Mouse (Mus musculus): ENCODE results near the gene Etnk1.

DNA sequence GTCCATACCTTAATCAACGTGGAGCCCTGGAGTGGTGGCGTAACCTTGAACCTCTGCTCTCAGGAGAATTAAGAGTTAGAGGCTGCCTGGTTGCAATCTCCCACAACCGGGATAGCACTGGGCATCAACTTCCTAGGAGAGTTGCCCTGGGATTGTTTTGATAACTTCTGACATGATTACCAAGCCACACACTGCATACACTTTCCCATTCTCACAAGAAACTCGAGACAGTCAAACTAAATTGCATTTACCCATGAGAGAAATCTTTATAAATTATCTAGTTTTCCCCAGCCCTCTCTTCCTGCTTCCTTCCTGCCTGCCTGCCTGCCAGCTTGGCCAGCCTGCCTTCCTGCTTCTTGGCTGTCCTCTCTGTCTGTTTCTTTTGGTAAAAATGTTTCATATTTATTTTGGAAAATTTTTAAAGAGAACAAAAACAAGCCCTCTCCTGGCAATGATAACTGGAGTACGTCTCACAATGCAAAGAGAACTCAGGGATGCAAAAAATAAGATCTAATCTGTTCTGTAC, 17.2 kb upstream of the Etnk1 start:
- TF ChIP-seq CTCF (IDR thresholded peaks at IDR 0.05; ENCODE audit: low read depth) (no peak), EP300 (IDR thresholded peaks at IDR 0.05; ENCODE audit: low read depth) (no peak)
